Mouse (Mus musculus): ENCODE data around the gene Ophn1. TPM values are rescaled to one million over a fixed set of nuclear protein-coding genes. Genes with fewer than 3 reads are reported as not detected.
A peak's percentile ranks its signal among the peaks of the same experiment; 100 is the strongest.

Gene Ophn1
- total RNA-seq (2021): 1 to 10 TPM; 5.5 to 6.0 TPM
- 4.3 and 5.5 TPM in 2 replicates for polyA plus RNA-seq (2012; rRNA removed)
- long read RNA-seq, full-length matches to known transcripts: 3 of 4 reads
- long read RNA-seq, partial matches to known transcripts: 0 of 4 reads
- long read RNA-seq, other reads (novel, unspliced or antisense): 1 of 4 reads

GRCm38 (mm10) chrX:98890406-98891116 is at the start of gene Ophn1:
Gene Ophn1 (minus strand): TSS chrX:98891025.
- intact Hi-C loops (cut with DNase I): loop anchor here (2.0 kb wide), 1 partner anchor 46 kb away; the partner anchor contains the start of gene Yipf6
- no peaks in the 10 kb centered on the region for H3K79me2 ChIP-seq (replicated peaks; ENCODE audit: control insufficient read depth, insufficient read depth, low read length)
- peak within 1 kb of the TSS; percentile 80 for H3K9ac ChIP-seq (ENCODE audit: low read depth, low read length)
- 16% methylated on average over 48 of the region's 48 CpGs for WGBS
- H3K27ac ChIP-seq: peak within 1 kb of the TSS; percentile 78
- H3K4me1 ChIP-seq (ENCODE audit: control insufficient read depth, insufficient read depth, low read length): no peaks in the 10 kb centered on the region; the same call in 1 of the 2 replicates
- H3K4me3 ChIP-seq: peak within 1 kb of the TSS; percentile 51
- 0 out of 2 replicates have a peak, but pooled peaks have one; percentile 28 for TF ChIP-seq EP300 (IDR thresholded peaks at IDR 0.05; ENCODE audit: insufficient read depth, low read depth, low read length)
- TF ChIP-seq POLR2A (IDR thresholded peaks at IDR 0.05; ENCODE audit: insufficient read depth, low read depth, low read length): 0 out of 2 replicates have a peak, but pooled peaks have one; percentile 16
- TF ChIP-seq CTCF (IDR thresholded peaks at IDR 0.05): peak; percentile 45
- peak; percentile 77 to 83 for DNase-seq
- no peaks in the 10 kb centered on the region for H3K27me3 ChIP-seq (ENCODE audit: control insufficient read depth, insufficient read depth, low read length)
- no peaks in the 10 kb centered on the region; the same call in 1 of the 2 replicates for H3K36me3 ChIP-seq (ENCODE audit: control insufficient read depth, insufficient read depth, low read length)

- peak; percentile 94 to 95 for DNase-seq
- peak overlapping the region; percentile 75 for H3K9ac ChIP-seq (ENCODE audit: low read depth, low read length)
- no peaks in the 10 kb centered on the region; the same call in none of the 2 replicates for H3K4me1 ChIP-seq (ENCODE audit: control insufficient read depth, insufficient read depth, low read length)
- 21% methylated on average over 57 of the region's 57 CpGs for WGBS
- H3K27ac ChIP-seq: peak overlapping the region; percentile 93
- intact Hi-C loops (cut with DNase I): loop anchor here (2.0 to 5.0 kb wide), 2 partner anchors 47 to 235 kb away; partner anchors contain the start of gene Ophn1
- H3K79me2 ChIP-seq (replicated peaks; ENCODE audit: control insufficient read depth, insufficient read depth, low read length): no peaks in the 10 kb centered on the region
- peak overlapping the region; percentile 63 for H3K4me3 ChIP-seq
- H3K27me3 ChIP-seq (ENCODE audit: control insufficient read depth, insufficient read depth, low read length): no peaks in the 10 kb centered on the region
- peaks cover 2% of the 10 kb centered on the region; the same call in 1 of the 2 replicates for H3K36me3 ChIP-seq (ENCODE audit: control insufficient read depth, insufficient read depth, low read length)
- TF ChIP-seq CTCF (IDR thresholded peaks at IDR 0.05): peak; percentile 92
- TF ChIP-seq POLR2A (IDR thresholded peaks at IDR 0.05; ENCODE audit: insufficient read depth, low read depth, low read length): 0 out of 2 replicates have a peak, but pooled peaks have one; percentile 46
- no peak for TF ChIP-seq EP300 (IDR thresholded peaks at IDR 0.05; ENCODE audit: insufficient read depth, low read depth, low read length)
Measured at GRCm38 (mm10) chrX:98937555-98938294, 46.9 kb upstream of the Ophn1 start.

GRCm38 (mm10) chrX:98936707-98937554 is 46.1 kb upstream of the Ophn1 start:
- WGBS: 20% methylated on average over 66 of the region's 66 CpGs
- intact Hi-C loops (cut with DNase I): loop anchor here (2.0 to 5.0 kb wide), 2 partner anchors 46 to 235 kb away; partner anchors contain the start of gene Ophn1
- H3K27ac ChIP-seq: peak overlapping the region; percentile 93
- H3K9ac ChIP-seq (ENCODE audit: low read depth, low read length): peak overlapping the region; percentile 75
- peaks cover 2% of the 10 kb centered on the region; the same call in 1 of the 2 replicates for H3K36me3 ChIP-seq (ENCODE audit: control insufficient read depth, insufficient read depth, low read length)
- peak; percentile 95 to 96 for DNase-seq
- H3K27me3 ChIP-seq (ENCODE audit: control insufficient read depth, insufficient read depth, low read length): no peaks in the 10 kb centered on the region
- no peaks in the 10 kb centered on the region; the same call in none of the 2 replicates for H3K4me1 ChIP-seq (ENCODE audit: control insufficient read depth, insufficient read depth, low read length)
- TF ChIP-seq CTCF (IDR thresholded peaks at IDR 0.05) (no peak), EP300 (IDR thresholded peaks at IDR 0.05; ENCODE audit: insufficient read depth, low read depth, low read length) (0 out of 2 replicates have a peak, but pooled peaks have one; percentile 18), POLR2A (IDR thresholded peaks at IDR 0.05; ENCODE audit: insufficient read depth, low read depth, low read length) (peak; percentile 63)
- H3K4me3 ChIP-seq: peak overlapping the region; percentile 63
- H3K79me2 ChIP-seq (replicated peaks; ENCODE audit: control insufficient read depth, insufficient read depth, low read length): no peaks in the 10 kb centered on the region

- no peaks in the 10 kb centered on the region; the same call in none of the 2 replicates for H3K4me1 ChIP-seq (ENCODE audit: control insufficient read depth, insufficient read depth, low read length)
- intact Hi-C loops (cut with DNase I): loop anchor here (2.0 to 5.0 kb wide), 2 partner anchors 45 to 234 kb away; partner anchors contain the start of gene Ophn1
- 73% methylated on average over 3 of the region's 3 CpGs for WGBS
- H3K79me2 ChIP-seq (replicated peaks; ENCODE audit: control insufficient read depth, insufficient read depth, low read length): no peaks in the 10 kb centered on the region
- no peak for DNase-seq
- H3K9ac ChIP-seq (ENCODE audit: low read depth, low read length): peak within 1 kb of the TSS; percentile 75
- peak within 1 kb of the TSS; percentile 63 for H3K4me3 ChIP-seq
- H3K27ac ChIP-seq: peak within 1 kb of the TSS; percentile 93
- H3K36me3 ChIP-seq (ENCODE audit: control insufficient read depth, insufficient read depth, low read length): peaks cover 2% of the 10 kb centered on the region; the same call in 1 of the 2 replicates
- TF ChIP-seq EP300 (IDR thresholded peaks at IDR 0.05; ENCODE audit: insufficient read depth, low read depth, low read length): no peak
- no peaks in the 10 kb centered on the region for H3K27me3 ChIP-seq (ENCODE audit: control insufficient read depth, insufficient read depth, low read length)
Measured at GRCm38 (mm10) chrX:98936101-98936500, 45.3 kb upstream of the Ophn1 start, which contains the start of gene Yipf6. Gene Yipf6 (plus strand): TSS chrX:98936316.

- intact Hi-C loops (cut with DNase I): loop anchor here (1.0 kb wide), 1 partner anchor 218 kb away; no protein-coding TSS in a partner anchor
- no peak overlapping the region for H3K27ac ChIP-seq
- H3K4me3 ChIP-seq: no peak overlapping the region
- DNase-seq: peak in 1 of 2 experiments; percentile 5
- no peak overlapping the region for H3K9ac ChIP-seq (ENCODE audit: low read depth, low read length)
- 23% methylated on average over 6 of the region's 6 CpGs for WGBS
- no peaks in the 10 kb centered on the region; the same call in 1 of the 2 replicates for H3K4me1 ChIP-seq (ENCODE audit: control insufficient read depth, insufficient read depth, low read length)
- no peaks in the 10 kb centered on the region for H3K27me3 ChIP-seq (ENCODE audit: control insufficient read depth, insufficient read depth, low read length)
- no peaks in the 10 kb centered on the region for H3K79me2 ChIP-seq (replicated peaks; ENCODE audit: control insufficient read depth, insufficient read depth, low read length)
- no peaks in the 10 kb centered on the region for H3K36me3 ChIP-seq (ENCODE audit: control insufficient read depth, insufficient read depth, low read length)
- TF ChIP-seq EP300 (IDR thresholded peaks at IDR 0.05; ENCODE audit: insufficient read depth, low read depth, low read length): no peak
- TF ChIP-seq CTCF (IDR thresholded peaks at IDR 0.05): peak; percentile 82
Measured at GRCm38 (mm10) chrX:98919423-98919822, 28.6 kb upstream of the Ophn1 start.
